Mouse (Mus musculus) cerebellum, postnatal 4 days (tissue): ENCODE results near the gene Foxe3.

ENCODE experiments used
- DNase-seq, 2 experiments: peaks; one replicate each; pipeline ENCODE4 v3.0.0; 2022; ENCODE audit warnings: low spot score in 2 of 2, mixed read lengths in 1 of 2

The Foxe3 gene

DNA sequence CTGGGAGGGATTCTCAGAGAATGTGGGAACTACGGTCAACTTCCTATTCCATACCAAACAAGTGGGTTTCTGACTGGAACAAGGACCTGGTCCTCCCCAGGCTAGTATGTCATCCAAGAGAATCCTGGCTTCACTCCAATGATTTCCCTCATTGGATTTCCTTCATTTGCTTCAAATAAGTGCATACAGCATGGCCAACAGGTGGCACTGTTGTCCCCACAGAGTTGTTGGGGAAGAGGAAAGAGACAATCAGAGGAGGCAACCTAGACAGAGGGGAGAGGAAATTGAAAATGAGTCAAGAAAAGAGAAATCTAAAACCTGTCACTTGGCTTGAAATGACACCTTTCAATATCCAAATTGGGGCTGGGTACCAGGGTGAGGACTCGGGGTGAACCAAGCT is 8.7 kb downstream of the Foxe3 start:
- DNase-seq: peak in 1 of 2 experiments; percentile 32

DNA sequence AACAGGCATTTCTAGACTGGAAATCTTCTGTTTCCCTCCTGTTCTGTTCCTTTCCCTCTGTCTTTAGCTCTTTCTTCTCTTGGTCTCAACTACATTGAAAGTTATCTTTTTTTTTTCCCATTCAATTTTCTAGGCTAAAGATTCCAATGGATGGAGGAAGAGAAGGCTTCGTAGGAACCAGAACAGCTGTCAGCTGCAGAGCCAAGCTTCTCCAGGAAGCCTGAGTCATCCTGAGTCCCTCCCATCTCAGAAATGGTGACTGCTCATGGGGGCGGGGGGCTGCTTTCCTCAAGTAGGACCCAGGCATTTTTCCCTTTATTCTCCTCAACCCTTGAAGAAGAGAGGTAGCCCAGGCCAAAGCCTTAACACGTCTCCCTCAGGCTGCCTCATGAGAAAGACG is 9.8 kb downstream of the Foxe3 start:
- DNase-seq: no peak

DNA sequence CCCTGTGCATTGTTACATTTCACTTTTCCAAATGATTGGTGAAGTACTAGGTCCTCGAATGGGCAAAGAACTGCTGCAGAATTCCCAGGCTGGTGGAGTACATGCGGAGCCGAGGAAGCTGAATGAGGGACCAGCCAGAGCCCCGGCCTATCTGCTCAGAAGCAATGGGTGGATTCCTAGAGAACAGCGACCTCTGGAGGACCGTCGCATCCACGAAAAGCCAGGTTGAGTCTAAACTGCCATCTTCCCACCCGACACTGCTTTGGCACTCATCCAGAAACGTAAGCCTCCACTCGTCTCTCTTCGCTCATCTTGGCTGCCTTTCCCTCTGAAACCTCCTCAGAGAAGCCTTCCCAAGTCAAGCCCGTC is 12.2 kb downstream of the Foxe3 start:
- peak; percentile 47 to 74 for DNase-seq

DNA sequence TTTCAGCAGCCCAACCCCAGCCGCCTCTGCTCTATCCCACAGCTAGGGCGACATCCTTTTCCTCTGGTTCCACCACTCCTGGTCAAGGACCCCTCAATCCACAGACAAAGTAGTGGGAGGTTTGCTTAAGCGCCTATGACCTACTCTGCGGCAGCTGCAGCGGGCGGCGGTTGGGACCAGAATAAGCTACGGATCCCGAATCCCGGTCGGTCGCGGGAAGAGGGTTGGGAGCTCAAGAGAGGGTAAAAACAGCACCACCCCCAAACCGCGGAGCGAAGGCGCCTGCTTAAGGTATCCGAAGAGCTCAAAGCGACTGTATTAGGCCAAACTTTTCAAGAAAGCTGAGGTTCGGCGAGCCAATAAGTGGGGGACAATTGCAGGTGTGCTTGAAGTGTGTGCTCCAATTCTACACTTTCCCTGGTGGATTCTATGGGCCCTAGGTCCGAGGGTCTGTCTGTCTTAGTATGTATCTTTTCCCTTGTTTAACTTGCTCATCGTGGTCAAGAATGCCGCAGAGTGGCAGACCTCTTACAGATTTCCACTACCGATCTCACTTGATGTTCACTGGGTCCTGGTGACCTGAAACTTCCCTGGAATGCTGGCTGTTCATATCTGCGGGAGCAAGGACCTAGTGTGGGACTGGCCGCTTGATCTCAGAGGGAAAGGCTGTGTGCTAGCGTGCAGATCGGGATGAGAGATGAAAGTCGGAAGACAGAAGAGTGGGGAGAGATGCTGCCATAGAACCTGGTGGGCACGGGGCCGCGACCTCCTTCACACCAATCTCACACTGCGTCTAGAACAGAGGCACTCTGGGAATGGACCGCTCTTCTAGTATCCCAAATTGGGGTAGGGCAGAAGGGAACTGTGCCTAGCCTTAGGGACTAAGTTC is 12.9 kb downstream of the Foxe3 start:
- DNase-seq: no peak

DNA sequence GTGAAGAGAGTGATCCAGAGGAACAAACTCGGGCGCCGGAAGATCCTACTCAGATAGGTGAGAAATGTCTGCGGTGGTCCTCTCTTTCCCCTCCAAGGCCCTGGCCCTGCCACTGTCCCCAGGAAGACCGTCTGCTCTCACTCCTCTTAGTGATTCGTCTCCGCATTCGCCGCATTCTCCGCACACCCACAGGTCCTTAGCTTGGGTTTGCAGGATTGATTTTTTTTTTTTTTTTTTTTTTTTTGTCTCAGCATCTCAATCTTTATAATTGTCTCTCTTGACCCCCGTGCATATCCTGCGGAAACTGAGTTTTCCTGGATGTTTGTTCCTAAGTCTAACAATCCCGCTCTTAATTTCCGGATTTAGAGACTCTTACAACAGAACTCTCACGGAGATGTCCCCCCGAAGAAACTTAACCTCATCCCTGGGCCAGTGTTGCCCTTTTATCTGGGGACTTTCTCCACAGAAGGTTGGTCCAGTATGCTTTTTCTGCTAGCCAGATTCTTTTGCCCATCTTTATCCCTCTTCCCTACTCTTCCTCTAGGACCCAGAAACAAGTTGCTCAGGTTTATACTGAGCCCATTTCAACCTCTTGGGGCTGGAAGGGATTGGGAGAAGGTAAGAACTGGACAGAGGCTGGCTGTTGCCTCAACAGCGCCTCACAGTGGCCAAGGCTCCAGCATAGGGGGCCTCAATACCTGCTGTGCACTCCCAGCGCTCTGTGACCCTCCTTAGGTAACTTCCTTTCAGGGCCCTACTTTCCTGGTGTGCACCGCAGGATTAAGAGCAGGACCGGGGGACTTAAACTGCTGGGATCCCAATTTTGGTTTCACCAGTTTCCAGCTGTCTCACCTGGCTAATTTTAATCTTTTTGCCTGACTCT is 16.0 kb downstream of the Foxe3 start:
- DNase-seq: no peak

DNA sequence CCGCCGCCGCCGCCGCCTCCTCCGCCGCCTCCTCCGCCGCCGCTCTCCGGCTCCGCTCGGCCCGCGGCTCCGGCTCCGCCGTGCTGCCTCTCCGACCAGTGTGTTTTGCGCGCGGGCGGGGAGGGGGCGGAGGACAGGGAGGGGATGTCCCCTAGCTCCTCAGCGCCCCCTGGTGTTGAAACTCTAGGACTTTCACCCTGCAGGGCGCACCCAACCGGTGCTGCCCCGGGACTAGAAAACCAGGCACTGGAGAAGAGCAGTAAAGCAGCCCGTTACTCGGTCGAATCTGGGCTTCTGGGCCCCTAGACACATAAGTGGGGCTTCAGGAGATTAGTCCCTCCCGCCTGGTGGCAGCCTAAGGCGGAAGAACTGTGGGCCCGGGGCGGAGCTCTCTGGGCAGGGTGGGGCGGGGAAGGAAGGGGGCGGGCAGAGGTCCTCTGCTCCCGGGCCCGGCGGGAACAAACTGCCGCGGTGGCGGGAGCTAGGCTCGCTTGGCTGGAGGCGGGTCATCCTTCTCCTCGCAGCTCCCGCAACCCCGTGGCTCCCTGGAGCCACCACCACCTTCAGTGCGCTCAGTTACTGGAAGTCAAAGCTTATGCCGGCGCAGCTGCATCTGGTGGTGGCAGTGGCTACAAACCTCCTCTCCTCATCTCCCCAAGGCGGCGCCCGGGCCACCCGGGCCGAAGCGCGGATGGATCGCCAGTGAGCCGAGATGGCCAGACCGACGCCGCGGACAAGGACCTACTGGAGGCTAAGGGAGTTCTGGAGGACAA is 16.8 kb downstream of the Foxe3 start, which contains the start of gene Foxd2:
TSS of gene Foxd2 (minus strand) at position 45 of the 773 bp plus-strand sequence.
- DNase-seq: peak; percentile 73 to 83

DNA sequence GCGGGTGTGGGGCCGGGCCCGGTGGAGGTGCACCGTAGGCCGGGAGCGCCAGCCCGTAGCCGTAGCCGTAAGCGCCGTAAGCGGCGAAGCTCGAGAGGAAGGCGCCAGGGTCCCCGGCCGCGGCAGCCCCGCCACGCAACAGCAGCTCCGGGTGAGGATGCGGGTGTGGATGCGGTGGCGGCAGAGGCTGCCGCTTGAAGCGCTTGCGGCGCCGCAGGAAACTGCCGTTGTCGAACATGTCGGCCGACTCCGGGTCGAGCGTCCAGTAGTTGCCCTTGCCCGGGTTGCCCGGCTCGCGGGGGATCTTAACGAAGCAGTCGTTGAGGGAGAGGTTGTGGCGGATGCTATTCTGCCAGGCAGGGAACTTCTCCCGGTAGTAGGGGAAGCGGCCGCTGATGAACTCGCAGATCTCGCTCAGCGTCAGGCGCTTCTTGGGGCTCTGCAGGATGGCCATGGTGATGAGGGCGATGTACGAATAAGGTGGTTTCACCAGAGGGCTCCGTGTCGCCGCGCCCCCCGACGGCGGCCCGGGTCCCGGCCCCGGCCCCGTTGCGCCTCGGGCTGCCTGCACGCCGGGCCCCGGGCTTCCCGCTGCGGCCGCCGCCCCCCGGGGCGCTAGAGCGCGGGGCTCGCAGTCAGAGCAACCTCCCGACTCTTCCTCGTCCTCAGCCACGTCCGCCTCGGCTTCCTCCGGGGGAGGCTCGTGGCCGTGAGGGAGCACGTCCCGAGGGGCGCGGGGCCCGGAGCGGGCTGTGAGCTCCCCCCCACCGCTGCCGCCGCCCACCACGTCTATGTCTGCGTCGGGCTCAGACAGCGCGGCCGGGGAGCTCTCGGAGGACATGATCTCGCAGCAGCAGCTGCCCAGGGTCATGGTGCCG is 17.6 kb downstream of the Foxe3 start:
- peak in 1 of 2 experiments; percentile 18 for DNase-seq

DNA sequence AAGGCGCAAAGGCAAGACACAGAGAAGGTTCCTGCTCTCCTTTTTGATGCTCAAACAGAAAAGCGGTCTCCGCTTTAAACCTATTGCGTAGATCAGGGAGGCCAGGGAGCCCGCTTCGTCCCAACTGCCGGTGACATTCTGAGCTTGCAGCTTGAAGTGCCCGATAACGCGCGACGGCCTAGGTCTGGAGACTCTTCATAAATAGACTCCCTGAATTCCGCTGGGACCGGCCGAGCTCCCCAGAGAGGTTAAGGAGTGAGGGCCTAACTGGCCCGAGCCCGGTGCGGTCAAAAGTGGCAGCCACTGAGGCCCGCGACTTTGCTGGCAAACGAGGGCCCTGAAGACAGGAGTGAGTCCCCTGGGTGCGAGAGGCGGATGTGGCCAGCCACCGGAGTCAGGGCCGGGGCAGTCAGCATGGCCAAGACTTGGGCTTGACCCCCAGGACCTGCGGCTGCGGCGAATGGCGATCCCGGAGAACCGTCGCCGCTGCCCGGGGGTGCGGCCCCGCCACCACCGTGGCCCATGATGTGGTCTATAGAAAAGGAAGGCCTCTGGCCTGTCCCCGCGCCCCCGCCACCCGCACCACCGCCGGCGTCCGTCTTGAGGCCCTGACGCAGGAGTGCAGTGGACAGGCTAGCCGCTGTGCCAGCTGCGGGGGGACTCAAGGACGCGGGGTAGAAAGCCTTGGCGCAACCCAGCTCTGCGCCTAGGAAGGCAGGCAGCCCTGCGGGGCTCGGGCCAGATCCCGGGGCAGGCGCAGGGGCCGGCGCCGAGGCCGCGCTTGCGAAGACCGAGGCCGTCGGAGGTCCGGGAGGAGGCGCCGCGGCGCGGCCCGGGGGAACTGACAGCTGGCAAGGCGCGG is 18.5 kb downstream of the Foxe3 start:
- peak in 1 of 2 experiments; percentile 6 for DNase-seq

DNA sequence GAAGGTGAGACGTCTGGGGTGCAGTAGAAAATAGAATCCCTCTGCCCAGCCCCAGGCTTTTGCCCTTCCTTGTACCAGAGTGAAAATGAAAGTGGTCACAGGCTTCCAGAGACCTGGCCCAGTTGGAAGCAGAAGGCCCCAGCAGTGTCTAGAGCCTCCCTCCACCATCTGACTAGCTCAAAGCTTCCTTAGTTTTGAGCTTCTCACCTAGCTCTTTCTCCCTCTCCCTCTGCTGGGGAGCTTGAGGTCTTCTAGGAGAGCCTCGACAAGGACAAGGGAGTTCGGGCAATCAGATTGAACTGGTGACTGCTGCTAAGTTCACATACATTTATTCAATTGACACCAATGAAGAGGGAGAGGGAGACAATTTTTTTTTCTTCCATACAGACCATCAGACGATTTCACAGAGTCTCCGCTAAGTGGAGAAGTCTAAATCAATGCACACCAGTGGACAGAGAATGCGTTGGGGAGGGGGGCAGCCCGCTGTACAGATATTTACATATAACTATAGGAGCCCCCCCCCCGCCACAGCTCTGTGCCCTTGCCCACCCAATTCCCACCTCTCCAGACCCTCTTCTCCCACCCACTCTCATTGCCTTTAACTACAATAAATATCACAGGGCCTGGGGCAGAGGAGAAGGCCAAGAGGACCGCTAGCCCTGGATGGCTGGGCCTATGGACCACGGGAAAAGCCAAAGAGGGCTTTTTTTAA is 19.7 kb downstream of the Foxe3 start:
- no peak for DNase-seq

DNA sequence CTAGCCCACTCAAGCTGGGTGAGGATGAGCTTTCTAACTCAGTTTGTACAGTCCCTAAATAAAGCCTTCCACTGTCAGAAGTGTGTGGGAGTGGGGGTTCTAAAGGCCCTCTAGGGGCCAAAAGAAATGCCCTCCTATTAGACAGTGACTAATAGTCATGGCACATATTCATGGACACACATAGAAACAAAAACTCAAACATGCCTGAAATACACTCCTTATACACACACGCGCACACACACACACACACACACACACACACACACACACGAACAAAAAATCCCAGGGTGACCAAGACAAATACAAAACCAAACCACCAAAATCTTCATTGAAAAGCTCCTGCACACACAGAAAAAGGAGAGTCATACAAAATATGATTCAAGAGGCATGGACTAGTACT is 20.3 kb downstream of the Foxe3 start:
- DNase-seq: no peak

DNA sequence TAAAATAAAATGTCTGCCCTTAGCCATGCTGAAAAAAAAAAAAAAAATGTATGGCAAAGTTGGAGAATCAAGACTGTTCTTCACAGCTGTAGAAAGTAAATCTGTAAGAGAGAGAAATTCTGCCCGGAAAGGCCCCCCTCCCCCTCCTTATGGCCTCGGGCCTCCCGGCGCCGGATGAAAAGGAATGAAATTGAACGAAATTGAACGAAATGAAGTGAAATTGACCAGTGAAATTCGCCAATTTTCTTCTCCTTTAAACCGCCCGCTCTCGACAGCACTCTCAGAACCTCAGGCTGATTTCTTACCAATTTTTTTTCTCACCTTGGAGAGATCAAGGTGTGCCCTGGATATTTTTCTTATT is 22.4 kb downstream of the Foxe3 start:
- DNase-seq: no peak

DNA sequence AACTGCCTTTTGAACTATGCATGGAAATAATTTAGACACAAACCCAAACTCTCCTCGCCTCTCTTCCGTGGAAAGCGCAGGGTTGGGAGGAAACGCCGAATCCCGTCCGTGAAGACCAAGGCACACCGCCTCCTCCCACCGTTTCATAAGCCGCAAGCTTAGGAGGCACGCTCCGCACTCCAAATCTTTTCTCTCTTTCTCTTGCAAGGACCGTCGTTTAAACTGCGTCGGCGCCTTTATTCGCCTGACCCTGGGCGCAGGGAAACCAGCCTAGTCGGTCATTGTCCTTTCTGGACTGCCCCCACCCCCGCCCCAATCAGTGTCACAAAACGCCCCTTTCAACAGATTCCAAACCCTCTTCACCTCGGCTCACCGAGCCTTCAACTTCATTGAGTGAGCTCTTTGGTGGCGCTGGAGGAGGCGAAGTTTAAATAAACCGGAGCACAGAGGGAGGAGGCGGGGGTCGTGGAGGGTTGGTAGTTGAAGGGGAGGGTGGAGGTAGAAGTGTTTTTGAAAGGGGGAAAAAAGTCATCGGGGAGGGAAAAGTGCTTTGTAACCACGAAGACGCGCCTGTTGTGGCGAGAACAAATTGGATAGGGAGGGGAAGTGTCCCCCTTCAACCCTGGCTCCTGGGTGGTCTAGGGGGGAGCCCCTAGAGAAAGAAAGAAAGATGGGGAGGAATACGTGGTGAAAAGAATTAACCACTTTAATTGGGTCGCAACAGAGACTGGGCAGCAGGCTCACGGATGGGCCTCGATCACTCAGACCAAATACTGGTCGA is 23.0 kb downstream of the Foxe3 start:
- no peak for DNase-seq

DNA sequence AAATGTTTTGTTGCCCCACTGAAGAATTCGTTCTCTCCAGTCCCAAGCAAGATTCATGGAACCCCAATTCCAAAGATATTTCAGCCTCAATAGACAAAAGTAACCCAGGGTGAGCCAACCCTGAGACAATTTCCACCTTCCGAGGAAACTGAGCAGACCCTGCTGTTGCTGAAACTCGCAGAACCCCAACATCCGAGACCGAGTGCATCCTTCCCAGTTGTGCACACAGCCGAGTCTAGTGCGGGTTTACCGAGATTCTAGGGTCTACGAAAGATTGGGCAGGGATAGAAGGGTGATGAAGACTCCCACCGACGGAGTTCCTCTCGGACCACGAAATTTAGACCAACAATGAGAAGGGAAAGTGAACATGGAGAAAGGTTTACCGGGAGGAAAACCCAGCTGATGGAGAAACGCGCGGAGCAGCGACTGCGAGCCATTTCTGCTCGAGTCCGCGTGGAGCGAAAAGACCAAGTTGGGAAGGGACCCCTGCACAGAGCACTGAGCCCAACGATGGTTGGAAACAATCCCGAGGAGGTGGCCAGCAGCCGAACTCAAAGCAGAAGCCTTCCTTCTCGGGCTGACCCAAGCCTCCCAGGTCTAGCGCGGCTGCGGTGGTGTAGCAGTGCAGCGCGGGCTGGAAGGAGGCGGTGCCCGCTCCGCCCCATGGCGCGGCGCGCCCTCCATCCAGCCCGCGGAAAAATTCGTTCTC is 24.0 kb downstream of the Foxe3 start:
- DNase-seq: no peak

DNA sequence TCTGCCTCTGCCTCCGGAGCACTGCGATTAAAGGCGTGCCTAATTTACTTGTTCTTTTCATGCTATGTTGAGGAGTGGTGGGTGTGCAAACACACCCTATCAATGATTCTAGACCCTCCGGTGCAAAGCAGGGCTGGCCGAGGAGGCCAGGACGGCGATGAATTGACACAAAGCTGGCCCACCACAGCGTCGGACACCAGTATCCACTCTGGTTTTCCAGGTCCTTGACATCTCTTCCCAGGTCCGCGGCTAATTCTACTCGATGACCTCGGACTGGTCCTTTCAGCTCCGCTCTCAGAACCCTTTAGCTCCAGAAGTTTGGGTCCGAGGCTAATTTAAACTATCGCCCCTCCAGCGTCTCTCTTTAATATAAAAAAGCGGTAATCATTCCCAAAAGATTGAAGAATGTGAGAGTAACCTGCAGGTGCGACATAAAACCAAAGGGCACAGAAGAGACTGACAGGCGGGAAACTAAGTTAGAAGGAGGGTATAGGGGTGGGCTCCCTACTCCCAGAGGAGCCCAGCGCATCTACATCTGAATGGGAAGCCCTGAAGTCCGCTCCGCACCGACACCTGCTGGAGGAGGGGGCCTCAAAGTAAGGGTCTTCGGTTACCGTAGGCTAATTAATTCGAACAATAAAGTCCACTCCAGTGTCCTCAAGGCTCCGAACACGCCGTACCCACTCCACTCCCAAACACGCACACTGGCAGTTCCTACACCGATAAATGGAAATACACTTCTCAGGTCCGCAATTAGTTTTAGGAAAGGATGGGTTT is 24.8 kb downstream of the Foxe3 start:
- no peak for DNase-seq

DNA sequence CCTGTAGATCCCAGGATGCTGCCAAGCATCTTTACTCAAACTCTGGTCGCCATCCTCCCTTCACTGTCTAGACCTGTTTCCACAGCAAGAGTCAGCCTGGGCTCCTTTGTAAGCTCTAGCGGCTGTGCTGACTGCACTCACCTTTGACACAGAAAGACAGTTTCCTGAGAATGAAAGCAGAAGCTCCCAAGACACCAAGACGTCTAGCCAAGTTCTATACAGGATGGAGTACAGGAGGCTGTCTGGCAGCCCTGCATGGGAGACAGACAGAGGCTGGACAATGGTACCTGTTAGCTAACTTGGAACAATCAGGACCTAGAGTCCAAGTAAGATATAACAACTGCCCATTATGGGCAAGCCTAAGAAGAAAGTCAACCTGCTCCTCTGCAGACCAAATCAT is 25.9 kb downstream of the Foxe3 start:
- DNase-seq: no peak

DNA sequence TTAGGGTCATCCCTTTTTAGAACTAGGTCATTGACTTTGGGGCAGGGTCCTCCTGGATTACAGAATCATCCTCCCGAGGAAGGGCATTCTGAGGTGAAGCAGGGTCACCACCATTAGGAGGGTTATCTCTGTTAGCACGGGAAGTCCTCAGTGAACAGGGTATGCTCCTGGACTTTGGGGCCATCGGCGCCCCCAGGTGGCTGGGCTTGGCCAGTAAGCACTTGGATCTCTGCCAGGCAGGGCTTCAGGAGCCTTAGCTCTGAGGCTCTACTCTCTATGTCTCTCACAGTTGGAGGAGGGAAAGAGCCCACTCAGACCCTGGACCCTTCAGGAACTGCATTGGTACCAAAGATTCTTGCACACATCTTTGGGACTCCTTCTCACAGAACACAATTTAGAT is 28.0 kb downstream of the Foxe3 start:
- peak in 1 of 2 experiments; percentile 48 for DNase-seq

DNA sequence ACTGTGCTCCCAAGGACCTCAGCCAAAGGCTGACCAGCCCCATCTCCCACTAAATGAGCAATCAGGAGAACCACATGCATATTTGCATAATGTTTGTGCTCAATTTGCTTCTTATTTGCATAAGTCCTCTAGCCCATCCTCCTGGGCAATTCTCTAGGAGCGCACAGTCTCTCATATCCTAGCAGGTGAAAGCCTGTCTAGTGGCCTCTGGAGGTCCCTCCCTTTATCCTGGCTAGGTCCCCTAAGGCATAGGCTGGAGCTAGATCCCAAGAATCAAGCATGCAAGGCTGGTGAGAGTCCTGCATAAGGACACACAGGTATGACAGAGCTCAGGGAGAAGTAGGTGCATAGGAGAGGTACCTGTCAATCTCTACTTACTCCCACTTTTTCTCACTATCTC is 43.6 kb downstream of the Foxe3 start:
- DNase-seq: no peak
